Mouse (Mus musculus) CH12.LX (cell line): ENCODE measurements at regions not wholly inside any gene's neighbourhood (a gene's known extent, or its start where the extent isn't known, plus 50 kb on each side); places are given as distances from the start of the nearest gene placed in this dataset.

ENCODE experiments used
- DNase-seq: peaks from one replicate; pipeline ENCODE4 v3.0.0-alpha.2; 2013; ENCODE audit errors: extremely low read depth
- H3K27ac ChIP-seq: 2 replicates; pipeline ENCODE4 v1.5.1; 2012; ENCODE audit warnings: low read depth, mild to moderate bottlenecking, control low read depth, moderate library complexity; ENCODE audit not compliant: insufficient read depth
- H3K27me3 ChIP-seq: replicated peaks from 2 replicates; pipeline ENCODE3; 2012; ENCODE audit warnings: inconsistent platforms
- H3K36me3 ChIP-seq, 2 experiments: replicated peaks in 1 of 2; 2 replicates each; pipeline versions ENCODE3 to v1.6.1; 2012; ENCODE audit warnings: inconsistent platforms in 1 of 2, low read length in 1 of 2, mild to moderate bottlenecking in 1 of 2, mixed read lengths in 1 of 2, moderate library complexity in 1 of 2; ENCODE audit not compliant: control insufficient read depth in 1 of 2, insufficient read depth in 1 of 2
- H3K4me1 ChIP-seq, 2 experiments: 2 replicates each; pipeline ENCODE4 v1.6.1; 2012; ENCODE audit warnings: inconsistent platforms in 1 of 2, moderate library complexity in 1 of 2; ENCODE audit not compliant: insufficient read depth in 2 of 2, control insufficient read depth in 1 of 2
- H3K4me2 ChIP-seq: 2 replicates; pipeline ENCODE4 v1.6.1; 2012; ENCODE audit warnings: low read depth, mild to moderate bottlenecking, control low read depth; ENCODE audit not compliant: poor library complexity, insufficient read depth, severe bottlenecking
- H3K4me3 ChIP-seq, 3 experiments: fragments of 150-350 bp in 1 of 3; sonication (generic) in 1 of 3; replicated peaks in 1 of 3; 2 replicates each; pipeline versions ENCODE3 to v1.5.1; 2011 to 2012; ENCODE audit warnings: low read depth in 2 of 3, low read length in 2 of 3, mild to moderate bottlenecking in 2 of 3, moderate library complexity in 2 of 3, control low read depth in 1 of 3, improper control_type of control experiment in 1 of 3, inconsistent platforms in 1 of 3, mixed read lengths in 1 of 3; ENCODE audit not compliant: poor library complexity in 1 of 3
- H3K79me2 ChIP-seq: replicated peaks from 2 replicates; pipeline ENCODE4 v1.6.1; 2012; ENCODE audit warnings: mild to moderate bottlenecking, moderate library complexity; ENCODE audit not compliant: control insufficient read depth, poor library complexity, insufficient read depth, severe bottlenecking; ENCODE audit errors: extremely low read depth
- H3K9ac ChIP-seq: 2 replicates; pipeline ENCODE4 v1.6.1; 2012; ENCODE audit warnings: low read depth, mild to moderate bottlenecking, control low read depth, moderate library complexity; ENCODE audit not compliant: insufficient read depth
- H3K9me3 ChIP-seq: replicated peaks from 2 replicates; pipeline ENCODE3; 2012; ENCODE audit warnings: low read length, inconsistent platforms, mixed read lengths
- BHLHE40 ChIP-seq: IDR thresholded peaks from 2 replicates; pipeline ENCODE4 v1.6.1; 2011; ENCODE audit warnings: mild to moderate bottlenecking, low read depth, low read length, improper control_type of control experiment
- CHD2 ChIP-seq: IDR thresholded peaks from 2 replicates; pipeline ENCODE4 v1.6.1; 2011; ENCODE audit warnings: low read length, improper control_type of control experiment
- CTCF ChIP-seq, 2 experiments: IDR thresholded peaks in 1 of 2; conservative IDR thresholded peaks in 1 of 2; 2 replicates each; pipeline ENCODE4 v1.5.1; 2011 to 2012; ENCODE audit warnings: low read depth in 2 of 2, low read length in 2 of 2, improper control_type of control experiment in 1 of 2, inconsistent platforms in 1 of 2, mild to moderate bottlenecking in 1 of 2, moderate library complexity in 1 of 2
- ELF1 ChIP-seq: IDR thresholded peaks from 2 replicates; pipeline ENCODE4 v1.6.1; 2014; ENCODE audit warnings: low read depth, mild to moderate bottlenecking, inconsistent platforms, low read length, improper control_type of control experiment
- EP300 ChIP-seq: IDR thresholded peaks from 2 replicates; pipeline ENCODE4 v1.6.1; 2011; ENCODE audit warnings: low read length, improper control_type of control experiment
- ETS1 ChIP-seq: conservative IDR thresholded peaks from 2 replicates; pipeline ENCODE4 v1.6.1; 2012; ENCODE audit warnings: low read depth, mild to moderate bottlenecking, inconsistent platforms, low read length, improper control_type of control experiment, moderate library complexity
- GABPA ChIP-seq: IDR thresholded peaks from 2 replicates; pipeline ENCODE4 v1.6.1; 2012; ENCODE audit warnings: low read depth, low read length, improper control_type of control experiment, inconsistent platforms; ENCODE audit not compliant: insufficient replicate concordance
- IRF4 ChIP-seq: IDR thresholded peaks from 2 replicates; pipeline ENCODE4 v1.6.1; 2014; ENCODE audit warnings: low read depth, mild to moderate bottlenecking, inconsistent platforms, low read length, improper control_type of control experiment
- JUN ChIP-seq: IDR thresholded peaks from 2 replicates; pipeline ENCODE4 v1.6.1; 2011; ENCODE audit warnings: low read depth, mild to moderate bottlenecking, low read length, improper control_type of control experiment, moderate library complexity; ENCODE audit not compliant: insufficient read depth
- KAT2A ChIP-seq: IDR thresholded peaks from 2 replicates; pipeline ENCODE4 v1.6.1; 2012; ENCODE audit warnings: low read length, improper control_type of control experiment, inconsistent platforms; ENCODE audit not compliant: insufficient replicate concordance
- MEF2A ChIP-seq: IDR thresholded peaks from 2 replicates; pipeline ENCODE4 v1.6.1; 2014; ENCODE audit warnings: low read depth, mild to moderate bottlenecking, inconsistent platforms, low read length, improper control_type of control experiment, borderline replicate concordance
- MYC ChIP-seq: IDR thresholded peaks from 2 replicates; pipeline ENCODE4 v1.6.1; 2011; ENCODE audit warnings: low read depth, mild to moderate bottlenecking, improper control_type of control experiment, low read length
- NELFE ChIP-seq: IDR thresholded peaks from 2 replicates; pipeline ENCODE4 v1.6.1; 2011; ENCODE audit warnings: low read depth, low read length, improper control_type of control experiment
- NRF1 ChIP-seq: IDR thresholded peaks from 2 replicates; pipeline ENCODE4 v1.6.1; 2014; ENCODE audit warnings: low read depth, mild to moderate bottlenecking, inconsistent platforms, low read length, improper control_type of control experiment, moderate library complexity
- POLR2AphosphoS2 ChIP-seq: IDR thresholded peaks from 2 replicates; pipeline ENCODE4 v1.6.1; 2011; ENCODE audit warnings: low read depth, low read length, improper control_type of control experiment
- RCOR1 ChIP-seq: conservative IDR thresholded peaks from 2 replicates; pipeline ENCODE4 v1.6.1; 2012; ENCODE audit warnings: low read depth, mild to moderate bottlenecking, inconsistent platforms, low read length, improper control_type of control experiment
- SIN3A ChIP-seq: IDR thresholded peaks from 2 replicates; pipeline ENCODE4 v1.6.1; 2012; ENCODE audit warnings: low read length, improper control_type of control experiment, inconsistent platforms
- TBP ChIP-seq: conservative IDR thresholded peaks from 2 replicates; pipeline ENCODE4 v1.6.1; 2011; ENCODE audit warnings: low read depth, low read length, improper control_type of control experiment
- TCF12 ChIP-seq: IDR thresholded peaks from 2 replicates; pipeline ENCODE4 v1.6.1; 2014; ENCODE audit warnings: low read depth, mild to moderate bottlenecking, inconsistent platforms, low read length, improper control_type of control experiment
- UBTF ChIP-seq: IDR thresholded peaks from 2 replicates; pipeline ENCODE4 v1.6.1; 2012; ENCODE audit warnings: low read depth, mild to moderate bottlenecking, inconsistent platforms, low read length, improper control_type of control experiment, moderate library complexity
- USF2 ChIP-seq: conservative IDR thresholded peaks from 2 replicates; pipeline ENCODE4 v1.6.1; 2011; ENCODE audit warnings: low read depth, low read length, improper control_type of control experiment
- ZC3H11A ChIP-seq: IDR thresholded peaks from 2 replicates; pipeline ENCODE4 v1.6.1; 2012; ENCODE audit warnings: low read depth, mild to moderate bottlenecking, inconsistent platforms, low read length, improper control_type of control experiment
- ZMIZ1 ChIP-seq: IDR thresholded peaks from 2 replicates; pipeline ENCODE4 v1.6.1; 2012; ENCODE audit warnings: low read depth, mild to moderate bottlenecking, inconsistent platforms, low read length, improper control_type of control experiment
- dilution Hi-C: fragments of 300-500 bp; cut with MboI; formaldehyde crosslinking; loops from 2 replicates; pipeline ENCODE4 v1.14.3; 2020; ENCODE audit warnings: low sequenced_read_pairs; ENCODE audit not compliant: extremely low pct_unique_long_range_greater_than_20kb, extremely low pct_ligation_motif_present
- in situ Hi-C: fragments of 300-500 bp; cut with MboI; formaldehyde crosslinking; loops from 3 replicates; pipeline ENCODE4 v1.14.3; 2019; ENCODE audit warnings: low sequenced_read_pairs, low pct_ligation_motif_present, low pct_unique_long_range_greater_than_20kb, mixed read lengths

GRCm38 (mm10) chr7:35992511-35992910, 189.7 kb upstream of the Zfp507 start:
- no peak for TF ChIP-seq SIN3A
- TF ChIP-seq ZC3H11A: no peak
- no peak for TF ChIP-seq ZMIZ1
- TF ChIP-seq MYC: no peak
- TF ChIP-seq MEF2A: no peak
- no peak for TF ChIP-seq CHD2
- no peak for TF ChIP-seq GABPA
- TF ChIP-seq ETS1: no peak
- TF ChIP-seq NELFE: no peak
- no peak for TF ChIP-seq KAT2A
- no peak for TF ChIP-seq NRF1
- no peak for TF ChIP-seq POLR2AphosphoS2
- TF ChIP-seq RCOR1: no peak
- Histone ChIP-seq H3K27ac (no peak overlapping the region), H3K79me2 (no peaks in the 10 kb centered on the region), H3K4me1 (no peaks in the 10 kb centered on the region), H3K9me3 (peaks cover 78% of the 10 kb centered on the region), H3K4me3 (no peak overlapping the region), H3K4me2 (no peak overlapping the region), H3K27me3 (no peaks in the 10 kb centered on the region), H3K9ac (no peak overlapping the region), H3K36me3 (no peaks in the 10 kb centered on the region)
- dilution Hi-C loops (no loop called here), in situ Hi-C loops (no loop called here)
- no peak for DNase-seq

GRCm38 (mm10) chr7:35991141-35991540, 188.3 kb upstream of the Zfp507 start:
- no peaks in the 10 kb centered on the region for H3K36me3 ChIP-seq
- H3K27me3 ChIP-seq: no peaks in the 10 kb centered on the region
- in situ Hi-C loops: no loop called here
- no peaks in the 10 kb centered on the region for H3K4me1 ChIP-seq
- no peak overlapping the region for H3K27ac ChIP-seq
- TF ChIP-seq JUN: no peak
- no peak for TF ChIP-seq IRF4
- no peak for TF ChIP-seq EP300
- TF ChIP-seq TCF12: no peak
- no peak for TF ChIP-seq USF2
- TF ChIP-seq NRF1: no peak
- no peak for TF ChIP-seq GABPA
- TF ChIP-seq TBP: no peak
- TF ChIP-seq ZC3H11A: no peak
- no peak for TF ChIP-seq CHD2
- TF ChIP-seq UBTF: no peak
- no peak for TF ChIP-seq ELF1
- TF ChIP-seq ZMIZ1: no peak
- TF ChIP-seq NELFE: no peak
- TF ChIP-seq BHLHE40: no peak
- TF ChIP-seq KAT2A: no peak
- TF ChIP-seq CTCF (conservative IDR thresholded peaks at IDR 0.05 in 1 of 2, IDR thresholded peaks at IDR 0.05 in 1 of 2; ENCODE audit: low read depth in 2 of 2, low read length in 2 of 2): no peak
- TF ChIP-seq, all 38 proteins: peak for 0
- Histone ChIP-seq H3K79me2 (no peaks in the 10 kb centered on the region), H3K9ac (no peak overlapping the region), H3K9me3 (peaks cover 83% of the 10 kb centered on the region), H3K4me3 (no peak overlapping the region), H3K4me2 (no peak overlapping the region)
- dilution Hi-C loops: no loop called here
- no peak for DNase-seq
